Mouse (Mus musculus) liver, embryonic 14.5 days (tissue): ENCODE measurements around the gene Nucb1.

Source experiments
- CTCF ChIP-seq: IDR thresholded peaks from 2 replicates; pipeline ENCODE4 v1.5.1; 2016; ENCODE audit warnings: antibody characterized with exemption, low read depth, control low read depth
- EP300 ChIP-seq: IDR thresholded peaks from 2 replicates; pipeline ENCODE4 v1.6.1; 2016; ENCODE audit warnings: antibody characterized with exemption, low read depth

DNA sequence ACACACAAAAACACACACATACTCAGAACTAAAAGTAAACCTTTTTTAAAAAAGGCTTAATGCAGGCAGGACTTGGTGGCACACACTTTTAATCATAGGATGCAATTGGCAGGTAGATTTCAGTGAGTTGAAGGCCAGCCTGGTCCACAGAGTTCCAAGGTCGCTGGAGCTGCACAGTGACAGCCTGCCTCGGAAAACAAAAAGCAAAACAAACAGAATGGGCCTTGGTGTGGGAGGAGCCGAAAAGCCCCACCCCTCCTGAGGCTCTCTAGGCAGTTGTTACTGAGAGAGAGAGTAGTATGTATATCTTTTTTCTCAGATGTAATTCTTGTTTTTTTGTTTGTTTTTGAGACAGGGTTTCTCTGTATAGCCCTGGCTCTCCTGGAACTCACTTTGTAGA is 18.9 kb downstream of the Nucb1 start:
- TF ChIP-seq CTCF: no peak
- TF ChIP-seq EP300: no peak
